Mouse (Mus musculus): ENCODE data around the gene Cbarp.

The Cbarp gene

DNA sequence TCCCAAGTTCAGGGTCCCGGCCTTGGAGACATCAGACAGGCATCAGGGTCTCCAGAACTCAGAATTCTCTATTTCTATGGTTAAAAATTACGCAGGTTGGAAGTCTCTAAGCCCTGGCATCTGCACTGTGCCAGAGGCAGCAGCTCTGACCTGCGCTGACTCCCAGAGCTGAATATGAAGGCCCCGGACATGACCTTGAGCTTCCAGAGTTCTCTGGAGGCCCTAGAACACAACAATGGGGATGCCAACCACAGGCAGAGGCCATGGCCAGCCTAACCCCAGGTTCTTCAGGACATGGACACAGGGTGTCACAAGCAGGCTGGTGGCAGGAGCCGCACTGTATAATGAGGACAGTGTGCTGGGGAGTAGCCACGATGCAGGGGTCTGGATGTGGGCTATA is 46.5 kb downstream of the Cbarp start:
- DNase-seq (ENCODE audit: low spot score), result no peak

DNA sequence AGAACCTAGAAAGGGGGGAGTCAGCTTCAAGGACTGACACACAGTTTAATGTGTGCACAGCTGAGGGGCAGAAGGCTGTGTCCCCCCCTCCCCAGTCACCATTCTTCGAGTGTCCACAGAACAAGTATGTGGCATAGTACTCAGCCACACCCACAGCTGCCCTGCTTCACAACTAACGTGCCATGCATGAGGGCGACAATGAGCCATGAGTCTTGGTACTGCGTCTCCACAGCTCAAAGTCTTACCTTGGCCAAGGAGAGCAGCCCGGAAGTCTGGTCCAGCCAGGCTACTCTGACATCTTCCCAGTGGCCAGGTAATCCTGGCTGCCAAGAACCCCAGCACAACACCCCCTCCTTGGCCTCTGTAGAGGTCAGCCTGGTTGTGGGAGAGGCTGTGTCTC is 47.9 kb downstream of the Cbarp start:
- DNase-seq (ENCODE audit: low spot score), result no peak

DNA sequence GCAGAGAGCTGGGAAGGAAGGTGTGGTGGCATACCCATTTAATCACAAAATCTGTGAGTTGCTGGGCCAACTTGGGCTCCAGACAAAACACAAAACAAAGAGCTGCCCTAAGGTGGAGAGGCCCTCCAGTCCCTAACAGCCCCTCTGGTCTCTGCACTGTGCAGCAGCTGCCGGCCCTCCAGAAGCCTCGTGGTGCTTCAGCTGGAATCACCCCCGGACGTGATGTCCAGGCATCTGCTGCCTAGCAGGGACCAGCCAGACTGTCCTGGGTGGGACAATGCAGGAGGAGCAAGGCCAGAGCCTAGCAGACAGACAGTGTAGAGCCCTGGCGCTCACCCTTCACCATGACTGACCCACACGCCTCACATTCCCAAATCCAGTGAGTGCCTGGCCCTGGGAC is 49.1 kb downstream of the Cbarp start:
- no peak for DNase-seq (ENCODE audit: low spot score)

DNA sequence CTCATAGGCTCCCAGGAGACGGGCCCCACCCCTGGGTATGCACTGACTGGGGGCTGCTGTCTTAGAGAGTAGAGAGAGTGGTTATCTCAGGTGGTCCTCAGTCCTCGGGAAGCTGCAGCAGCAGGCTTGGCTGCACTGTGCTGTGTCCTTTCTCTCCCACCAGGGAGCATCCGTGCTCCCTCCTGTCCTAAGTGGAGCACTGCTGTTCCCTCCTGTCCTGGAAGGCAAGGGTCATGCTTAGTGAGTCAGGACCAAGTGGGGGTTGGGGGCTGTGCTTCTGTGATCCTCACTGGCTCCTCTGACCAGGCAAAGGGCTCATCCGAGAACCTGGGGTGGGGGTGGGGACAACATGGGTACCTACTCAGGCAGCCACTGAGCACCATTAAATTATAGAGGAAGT is 51.5 kb downstream of the Cbarp start:
- DNase-seq (ENCODE audit: low spot score), result no peak

DNA sequence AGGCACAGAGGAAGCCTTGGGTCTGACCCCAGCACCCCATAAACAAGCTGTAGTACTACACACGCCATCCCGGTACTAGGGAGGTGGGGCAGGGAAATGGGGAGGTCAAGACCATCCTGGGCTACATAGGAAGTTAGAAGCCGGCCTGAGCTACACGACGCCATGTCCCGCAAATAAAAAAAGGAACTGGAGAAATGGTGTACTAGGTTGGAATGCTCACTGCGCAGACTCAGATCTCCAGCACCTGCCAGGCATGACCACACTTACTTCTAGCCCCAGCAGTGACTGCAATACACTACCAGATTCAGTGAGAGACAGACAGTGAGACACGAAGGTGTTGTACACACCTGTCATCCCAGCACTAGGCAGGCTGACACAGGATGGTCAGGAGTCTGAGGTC is 53.2 kb downstream of the Cbarp start:
- no peak for DNase-seq (ENCODE audit: low spot score)

DNA sequence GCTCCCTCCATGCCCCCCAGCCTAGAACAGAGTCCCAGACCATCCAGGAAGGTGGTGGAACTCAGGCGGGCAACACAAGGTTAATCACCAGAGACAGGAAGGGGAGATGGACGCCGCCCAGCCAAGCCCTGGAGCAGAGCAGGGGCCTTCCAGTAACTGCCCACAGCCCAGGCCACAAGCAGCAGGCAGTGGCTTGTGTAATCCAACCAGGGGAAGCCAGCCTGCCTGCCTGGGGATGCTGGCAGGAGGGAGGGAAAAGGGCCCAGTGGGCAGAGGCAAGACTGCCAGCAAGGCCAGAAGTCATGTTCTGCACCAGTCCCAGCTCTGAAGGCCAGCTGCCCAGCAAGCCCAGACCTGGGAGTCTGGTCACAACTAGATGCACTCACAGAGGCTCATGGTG is 53.8 kb downstream of the Cbarp start:
- DNase-seq (ENCODE audit: low spot score), result no peak

DNA sequence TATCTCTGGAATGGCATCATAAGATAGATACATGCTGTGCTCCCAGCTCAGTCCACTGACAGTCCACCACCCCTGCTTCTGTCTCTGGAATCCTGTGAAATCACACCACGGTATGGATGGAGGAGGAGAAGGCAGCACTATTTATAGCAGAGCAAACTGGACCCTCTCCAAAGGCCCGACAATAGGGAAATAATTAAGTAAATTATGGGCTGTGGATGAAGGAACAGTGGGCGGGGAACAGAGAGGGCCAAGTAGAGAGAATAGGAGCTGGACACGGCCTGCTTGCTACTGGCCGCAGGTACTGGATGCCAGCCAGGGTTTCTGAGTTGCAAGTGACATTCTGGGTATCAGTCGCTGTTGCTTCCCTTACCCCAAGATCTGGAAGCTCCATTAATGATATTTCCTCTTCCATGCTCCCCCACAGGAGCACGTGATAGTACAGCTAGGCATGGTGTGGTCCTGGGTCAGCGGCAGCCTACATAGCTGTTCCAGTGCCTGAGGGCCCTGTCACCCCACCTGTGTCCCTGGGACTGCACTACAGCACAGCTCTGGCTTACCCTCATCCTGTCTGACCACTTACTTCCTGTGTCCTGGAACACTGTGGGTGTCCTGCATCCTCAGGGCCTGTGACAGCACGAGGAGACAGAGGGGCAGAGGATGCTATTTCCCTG is 55.7 kb downstream of the Cbarp start:
- DNase-seq (ENCODE audit: low spot score), result no peak

DNA sequence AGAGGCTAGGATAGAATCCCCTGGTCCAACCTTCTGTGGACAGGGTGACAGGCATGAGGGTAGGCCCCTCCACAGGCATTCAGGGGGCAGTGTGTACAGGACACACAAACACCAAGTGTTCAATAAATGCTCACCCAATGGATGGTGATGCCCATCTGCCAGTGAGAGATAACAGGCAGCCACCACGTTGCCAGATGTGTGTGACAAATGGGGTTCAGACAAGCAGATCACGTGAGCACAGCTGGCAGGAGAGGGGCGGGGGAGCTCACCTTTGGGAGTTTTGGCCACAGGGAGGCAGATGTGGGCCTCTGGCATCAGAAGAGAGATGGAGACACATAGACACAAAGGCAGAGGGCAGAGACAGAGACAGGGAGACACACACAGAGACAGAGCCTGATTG is 59.6 kb downstream of the Cbarp start:
- no peak for DNase-seq (ENCODE audit: low spot score)

Data from ovary, postnatal 10 days (tissue).